Mouse (Mus musculus): ENCODE data around the gene Rab11fip3. TPM values are rescaled to one million over a fixed set of nuclear protein-coding genes. Genes with fewer than 3 reads are reported as not detected.

Rab11fip3 gene
- polyA plus RNA-seq, 1 experiment from 2014 or later = 30.4 TPM

DNA sequence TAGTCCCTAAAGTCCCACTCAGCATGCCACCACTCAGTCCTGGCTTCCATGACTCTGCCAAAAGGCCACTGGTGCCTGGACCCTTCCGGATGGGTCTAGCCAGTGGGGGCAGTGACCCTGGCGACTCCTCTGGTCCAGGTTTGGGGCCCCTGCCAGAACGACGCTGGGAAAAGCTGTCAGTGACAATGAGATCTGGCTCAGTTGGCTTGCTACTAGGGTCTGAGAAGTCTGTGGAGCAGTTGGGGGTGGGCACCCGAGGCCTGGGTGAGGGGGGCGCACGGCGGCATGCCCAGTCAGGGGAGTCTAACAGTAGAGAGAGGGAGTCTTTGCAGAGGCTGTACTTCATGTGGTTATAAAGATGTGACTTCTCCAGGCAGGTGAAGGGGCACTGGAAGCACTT is 121.3 kb downstream of the Rab11fip3 start:
- no peak overlapping the region for H3K9ac ChIP-seq
- H3K4me2 ChIP-seq (replicated peaks) = no peak overlapping the region
- H3K27me3 ChIP-seq = peaks cover 35% of the 10 kb centered on the region
- H3K36me3 ChIP-seq = no peaks in the 10 kb centered on the region
- H3K4me3 ChIP-seq = no peak overlapping the region
- peaks cover 15% of the 10 kb centered on the region; the same call in 1 of the 2 replicates for H3K4me1 ChIP-seq
- 83% methylated on average over 8 of the region's 8 CpGs for WGBS
- no peak for ATAC-seq (ENCODE audit: insufficient number of reproducible peaks, insufficient read depth, low FRiP score, low TSS enrichment)
- no peak overlapping the region for H3K27ac ChIP-seq
- H3K9me3 ChIP-seq = no peaks in the 10 kb centered on the region

DNA sequence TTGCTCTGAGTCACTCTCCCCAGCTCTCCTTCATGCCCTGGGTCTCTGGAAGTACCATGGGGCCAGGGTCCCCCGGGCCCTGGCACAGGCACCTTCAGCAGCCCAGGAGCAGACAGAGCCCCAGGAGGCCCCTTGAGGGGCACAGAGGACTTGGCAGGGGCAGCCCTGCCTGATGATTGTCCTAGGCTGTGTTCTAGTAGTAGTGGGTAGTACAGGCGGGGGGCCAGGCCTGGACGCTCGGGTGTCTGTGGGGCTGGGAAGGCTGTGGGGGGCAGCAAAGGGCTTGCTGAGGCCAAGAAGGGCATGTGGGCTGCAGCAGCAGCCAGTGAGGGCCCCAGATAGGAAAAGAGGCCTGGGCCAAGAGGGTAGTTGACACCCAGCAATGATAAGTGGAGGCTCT is 121.8 kb downstream of the Rab11fip3 start:
- 87% methylated on average over 4 of the region's 4 CpGs for WGBS

DNA sequence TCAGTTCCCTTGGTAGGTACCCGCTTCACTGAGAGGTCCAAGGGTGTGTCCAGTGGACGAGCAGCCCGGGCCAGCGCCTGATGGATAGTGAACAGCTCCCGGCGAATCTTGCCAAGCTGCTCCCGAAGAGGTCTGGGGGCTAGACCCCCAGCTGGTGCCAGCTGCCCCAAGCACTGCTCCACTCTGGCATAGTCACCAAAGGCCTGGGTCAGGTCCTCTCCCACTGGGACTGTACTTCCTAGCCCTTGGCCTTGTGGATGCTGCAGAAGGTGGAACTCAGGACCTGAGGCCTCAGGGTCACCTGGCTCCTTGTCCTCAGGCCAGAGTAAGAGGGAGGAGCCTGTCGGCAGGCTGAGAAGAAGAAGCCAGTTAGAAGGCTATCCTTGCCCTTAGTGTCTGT is 122.5 kb downstream of the Rab11fip3 start:
- H3K27ac ChIP-seq = no peak overlapping the region
- no peak overlapping the region for H3K4me3 ChIP-seq
- peaks cover 24% of the 10 kb centered on the region for H3K27me3 ChIP-seq
- WGBS = 82% methylated on average over 8 of the region's 8 CpGs
- H3K36me3 ChIP-seq = no peaks in the 10 kb centered on the region
- ATAC-seq (ENCODE audit: insufficient number of reproducible peaks, insufficient read depth, low FRiP score, low TSS enrichment) = no peak
- H3K4me2 ChIP-seq (replicated peaks) = no peak overlapping the region
- H3K9me3 ChIP-seq = no peaks in the 10 kb centered on the region
- peaks cover 12% of the 10 kb centered on the region; the same call in 1 of the 2 replicates for H3K4me1 ChIP-seq
- no peak overlapping the region for H3K9ac ChIP-seq

More for the DNA sequence above, 121.8 kb downstream of the Rab11fip3 start:
- Histone ChIP-seq H3K27ac (no peak overlapping the region), H3K4me1 (peaks cover 15% of the 10 kb centered on the region; the same call in 1 of the 2 replicates), H3K27me3 (peaks cover 31% of the 10 kb centered on the region), H3K4me3 (no peak overlapping the region), H3K36me3 (no peaks in the 10 kb centered on the region), H3K9me3 (no peaks in the 10 kb centered on the region), H3K4me2 (replicated peaks) (no peak overlapping the region), H3K9ac (no peak overlapping the region)
- ATAC-seq (ENCODE audit: insufficient number of reproducible peaks, insufficient read depth, low FRiP score, low TSS enrichment) = no peak

DNA sequence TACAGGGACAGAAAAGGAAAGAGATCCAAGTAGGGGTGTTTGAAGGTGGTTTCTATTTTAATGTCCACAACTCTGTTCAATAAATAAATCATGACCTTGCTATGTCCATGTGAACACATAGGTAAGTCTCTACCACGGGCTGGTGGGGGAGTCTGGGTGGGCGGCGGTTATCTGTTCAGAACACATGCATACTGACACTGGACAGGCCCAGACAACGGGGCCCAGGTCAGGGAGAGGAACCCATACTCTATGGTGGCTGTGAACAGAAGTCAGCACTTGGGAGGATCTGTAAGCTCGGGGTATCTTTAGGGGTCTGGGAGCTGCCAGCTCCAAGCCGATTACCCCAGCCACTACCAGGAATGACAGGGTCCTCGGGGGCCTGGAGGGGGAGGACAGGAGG is 123.0 kb downstream of the Rab11fip3 start:
- H3K27ac ChIP-seq = no peak overlapping the region
- no peaks in the 10 kb centered on the region for H3K36me3 ChIP-seq
- H3K4me3 ChIP-seq = no peak overlapping the region
- H3K4me2 ChIP-seq (replicated peaks) = no peak overlapping the region
- WGBS = 72% methylated on average over 7 of the region's 7 CpGs
- H3K27me3 ChIP-seq = peaks cover 18% of the 10 kb centered on the region
- no peak for ATAC-seq (ENCODE audit: insufficient number of reproducible peaks, insufficient read depth, low FRiP score, low TSS enrichment)
- H3K4me1 ChIP-seq = peaks cover 7% of the 10 kb centered on the region; the same call in 1 of the 2 replicates
- no peak overlapping the region for H3K9ac ChIP-seq
- H3K9me3 ChIP-seq = no peaks in the 10 kb centered on the region

DNA sequence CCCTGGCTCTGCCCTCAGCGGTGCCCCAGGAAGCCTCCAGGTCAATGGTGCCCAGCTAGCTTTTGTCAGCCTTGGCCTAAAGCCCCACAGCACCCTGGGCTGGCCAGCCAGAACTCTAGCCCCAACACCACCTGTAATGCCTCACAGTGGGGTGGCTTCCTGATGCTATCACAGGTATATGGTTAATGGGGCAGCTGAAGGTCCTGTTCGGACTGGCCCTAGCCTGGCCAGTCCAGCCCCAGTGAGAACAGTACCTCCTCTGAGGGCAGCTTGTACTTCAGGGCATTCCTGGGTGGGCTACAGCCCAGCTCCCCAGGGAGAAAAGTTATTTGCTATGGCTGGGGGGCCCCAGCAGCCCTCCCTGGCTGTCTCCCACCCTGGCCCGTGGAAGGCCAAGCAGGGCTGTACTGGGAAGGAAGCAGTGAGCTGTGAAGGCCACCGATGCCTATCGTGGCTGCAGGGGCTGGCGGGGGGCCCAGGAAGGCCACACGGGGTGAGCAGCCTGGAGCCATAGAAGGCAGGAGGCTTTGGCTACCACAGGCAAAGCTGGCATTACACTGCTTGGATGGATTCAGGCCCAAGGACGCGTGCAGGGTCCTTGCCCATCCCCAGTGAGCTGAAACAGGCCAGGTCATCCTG is 123.7 kb downstream of the Rab11fip3 start:
- Histone ChIP-seq H3K4me1 (peaks cover 8% of the 10 kb centered on the region), H3K9ac (no peak overlapping the region)
- ATAC-seq (ENCODE audit: insufficient number of reproducible peaks, insufficient read depth, low FRiP score, low TSS enrichment) = no peak

DNA sequence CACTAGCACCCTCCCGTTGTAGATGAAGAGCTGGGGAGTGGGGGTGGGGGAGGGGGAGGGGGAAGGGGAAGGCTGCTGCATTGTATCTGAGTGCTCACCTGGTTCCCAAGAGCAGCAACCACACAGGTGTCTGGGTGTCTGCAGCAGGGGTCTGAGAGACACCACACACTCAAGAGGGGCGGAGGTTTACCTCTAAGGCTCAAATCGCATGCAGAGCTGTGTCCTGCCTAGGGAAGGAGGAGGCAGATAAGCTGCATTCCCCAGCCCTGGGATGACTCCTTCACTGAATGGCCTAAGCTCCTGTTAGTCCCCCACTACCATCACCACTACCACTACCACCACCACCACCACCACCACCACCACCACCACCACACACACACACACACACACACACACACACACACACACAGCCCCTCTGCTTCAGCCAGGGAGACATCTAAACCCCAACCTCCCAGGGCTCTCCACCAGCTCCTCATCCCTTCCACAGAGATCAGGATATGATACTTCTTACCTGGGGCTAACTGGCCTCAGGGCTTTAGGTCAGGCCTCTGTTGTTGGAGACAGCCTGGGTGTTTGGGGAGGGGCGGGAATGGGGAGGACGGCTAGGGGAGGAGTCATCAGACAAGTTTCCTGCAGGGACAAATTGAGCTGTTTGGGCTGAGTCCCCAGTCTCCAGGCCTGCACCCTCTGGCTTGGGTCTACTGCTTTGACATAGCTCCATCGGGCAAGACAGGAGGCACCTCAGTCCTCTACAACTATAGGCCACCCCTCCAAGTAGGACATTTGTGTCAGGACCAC is 124.8 kb downstream of the Rab11fip3 start, which contains the start of the genes Pigq and Nhlrc4:
Gene Pigq, minus strand, starts transcription at position 571 of the 798 bp plus-strand sequence.
Gene Nhlrc4, minus strand, starts transcription at position 596 of the 798 bp plus-strand sequence.
- Histone ChIP-seq H3K36me3 (no peaks in the 10 kb centered on the region), H3K9ac (peak within 1 kb of the TSS; percentile 19; the same call in 1 of the 2 replicates), H3K27me3 (peaks cover under 1% of the 10 kb centered on the region; the same call in 1 of the 2 replicates), H3K27ac (no peak within 1 kb of the TSS), H3K4me3 (no peak within 1 kb of the TSS), H3K4me2 (replicated peaks) (no peak within 1 kb of the TSS), H3K4me1 (peaks cover 18% of the 10 kb centered on the region), H3K9me3 (no peaks in the 10 kb centered on the region)
- no peak for ATAC-seq (ENCODE audit: insufficient number of reproducible peaks, insufficient read depth, low FRiP score, low TSS enrichment)
- WGBS = 50% methylated on average over 6 of the region's 6 CpGs

More for the DNA sequence above, 123.7 kb downstream of the Rab11fip3 start:
- no peaks in the 10 kb centered on the region for H3K36me3 ChIP-seq
- H3K4me2 ChIP-seq (replicated peaks) = no peak overlapping the region
- H3K4me3 ChIP-seq = no peak overlapping the region
- no peak overlapping the region for H3K27ac ChIP-seq
- peaks cover 11% of the 10 kb centered on the region for H3K27me3 ChIP-seq
- 60% methylated on average over 9 of the region's 9 CpGs for WGBS
- H3K9me3 ChIP-seq = no peaks in the 10 kb centered on the region

DNA sequence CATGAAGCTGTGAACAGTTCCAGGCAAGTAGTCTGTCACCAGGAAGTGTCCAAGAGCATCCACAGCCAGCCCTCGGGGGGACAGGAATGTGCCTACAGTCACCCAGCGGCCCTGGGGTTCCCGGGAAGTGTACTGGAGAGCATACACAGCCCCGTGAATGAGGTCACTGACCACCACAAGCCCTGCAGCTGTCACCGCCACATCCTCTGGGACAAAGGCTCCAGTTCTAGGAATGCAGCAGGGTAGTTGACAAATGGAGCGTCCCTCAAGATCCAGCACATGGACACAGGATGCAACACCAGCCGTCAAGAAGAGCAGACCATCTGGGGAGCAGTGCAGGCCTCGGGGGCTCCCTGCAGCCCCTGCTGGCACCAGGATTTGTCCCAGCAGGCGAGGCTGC is 125.6 kb downstream of the Rab11fip3 start:
- Histone ChIP-seq H3K27ac (no peak overlapping the region), H3K9me3 (no peaks in the 10 kb centered on the region), H3K4me1 (peaks cover 20% of the 10 kb centered on the region), H3K36me3 (peaks cover 1% of the 10 kb centered on the region; the same call in 1 of the 2 replicates), H3K4me3 (no peak overlapping the region), H3K4me2 (replicated peaks) (no peak overlapping the region), H3K9ac (no peak overlapping the region), H3K27me3 (no peaks in the 10 kb centered on the region)
- no peak for ATAC-seq (ENCODE audit: insufficient number of reproducible peaks, insufficient read depth, low FRiP score, low TSS enrichment)
- WGBS = 75% methylated on average over 9 of the region's 9 CpGs

DNA sequence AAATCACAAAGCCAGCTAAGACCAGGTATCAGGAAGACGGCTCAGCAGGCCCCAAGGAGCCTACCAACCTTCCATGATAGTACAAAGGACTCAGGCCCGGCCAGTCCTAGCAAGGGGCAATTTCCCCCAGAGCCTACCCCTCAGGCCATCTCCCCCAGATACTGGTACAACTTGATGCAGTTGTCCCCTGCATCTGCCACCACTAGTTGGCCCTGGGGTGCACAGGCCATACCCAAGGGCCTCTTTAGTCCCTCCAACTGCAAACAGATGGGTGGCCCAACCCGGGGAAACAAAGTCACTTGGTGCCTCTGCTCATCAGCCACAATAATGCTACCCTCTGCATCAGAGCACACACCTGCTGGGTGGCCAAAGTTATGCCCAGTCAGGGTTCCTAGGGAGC is 126.1 kb downstream of the Rab11fip3 start:
- Histone ChIP-seq H3K4me3 (no peak overlapping the region), H3K4me1 (peaks cover 20% of the 10 kb centered on the region), H3K9ac (no peak overlapping the region), H3K27me3 (no peaks in the 10 kb centered on the region), H3K36me3 (peaks cover 3% of the 10 kb centered on the region; the same call in 1 of the 2 replicates), H3K4me2 (replicated peaks) (no peak overlapping the region), H3K27ac (no peak overlapping the region), H3K9me3 (no peaks in the 10 kb centered on the region)
- no peak for ATAC-seq (ENCODE audit: insufficient number of reproducible peaks, insufficient read depth, low FRiP score, low TSS enrichment)
- 78% methylated on average over 3 of the region's 3 CpGs for WGBS

DNA sequence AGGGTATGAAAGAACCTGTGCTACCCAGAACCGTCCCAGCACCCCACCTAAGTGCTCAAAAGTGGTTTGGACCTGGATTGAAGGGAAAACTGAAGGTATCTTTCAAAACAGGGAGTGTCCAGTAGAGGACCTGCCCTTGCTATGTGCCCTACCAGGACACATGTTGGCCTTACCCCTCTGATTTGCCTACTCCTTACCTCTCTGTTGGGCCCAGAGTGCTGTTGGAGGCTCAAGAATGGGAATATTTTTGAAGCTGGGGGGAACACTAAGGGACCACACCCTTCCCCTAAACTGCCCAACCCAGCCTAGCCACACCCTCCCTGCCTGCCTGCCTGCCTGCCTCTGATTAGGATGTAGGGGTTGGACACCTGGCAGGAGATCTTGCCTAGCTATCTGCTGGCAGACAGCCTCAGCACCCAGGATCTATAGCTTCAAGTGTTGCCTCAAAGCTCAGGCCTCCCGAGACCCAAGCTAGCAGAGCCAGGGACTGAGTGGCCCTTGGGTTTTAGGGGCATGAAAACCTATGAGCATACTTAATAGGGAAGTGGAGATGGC is 126.7 kb downstream of the Rab11fip3 start:
- H3K4me1 ChIP-seq = peaks cover 20% of the 10 kb centered on the region
- no peak overlapping the region for H3K9ac ChIP-seq
- H3K27ac ChIP-seq = no peak overlapping the region
- 86% methylated on average over 2 of the region's 2 CpGs for WGBS
- H3K4me2 ChIP-seq (replicated peaks) = peak overlapping the region; percentile 65; the same call in 1 of the 2 replicates
- no peaks in the 10 kb centered on the region for H3K27me3 ChIP-seq
- H3K36me3 ChIP-seq = peaks cover 4% of the 10 kb centered on the region; the same call in 1 of the 2 replicates
- peak overlapping the region; percentile 81 for H3K4me3 ChIP-seq
- ATAC-seq (ENCODE audit: insufficient number of reproducible peaks, insufficient read depth, low FRiP score, low TSS enrichment) = no peak
- no peaks in the 10 kb centered on the region for H3K9me3 ChIP-seq

DNA sequence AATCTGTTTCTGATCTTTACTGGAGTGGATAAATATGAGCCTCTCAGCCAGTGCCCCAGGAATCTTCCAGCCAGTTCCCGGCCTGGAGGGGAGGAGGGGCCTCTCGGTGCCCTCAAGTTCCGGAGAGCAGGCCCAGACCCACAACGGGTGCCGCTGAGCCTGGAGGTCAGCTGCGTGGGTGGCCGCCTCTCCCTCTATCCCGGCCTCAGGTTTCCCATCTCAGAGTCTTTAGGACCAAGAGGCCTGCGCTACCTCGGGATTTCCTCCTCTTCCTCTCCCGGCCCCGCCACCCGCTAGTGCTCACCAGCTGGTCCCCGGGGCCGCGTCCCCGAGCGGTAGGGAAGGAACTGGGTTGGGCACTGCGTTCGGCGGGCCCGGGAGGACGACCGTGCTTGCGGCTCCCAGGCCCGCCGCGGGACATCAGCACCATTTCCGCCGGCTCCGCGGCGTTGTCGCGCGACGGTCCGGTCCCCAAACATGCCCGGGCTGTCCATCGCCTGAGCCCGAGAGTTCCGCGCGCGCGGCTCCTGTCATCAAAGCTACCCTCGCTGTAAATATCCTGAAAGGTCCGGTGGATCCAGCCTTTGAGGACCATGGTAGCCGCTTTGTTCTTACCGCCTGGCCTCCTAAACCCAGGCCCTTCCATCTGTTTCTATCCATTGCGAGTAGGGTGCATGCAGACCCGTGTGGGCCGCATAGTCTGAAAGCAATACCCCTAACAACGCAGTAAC is 127.7 kb downstream of the Rab11fip3 start:
- Histone ChIP-seq H3K27me3 (no peaks in the 10 kb centered on the region), H3K27ac (peak overlapping the region; percentile 93), H3K36me3 (peaks cover 14% of the 10 kb centered on the region), H3K9ac (peak overlapping the region; percentile 93), H3K9me3 (no peaks in the 10 kb centered on the region), H3K4me1 (peaks cover 20% of the 10 kb centered on the region), H3K4me2 (replicated peaks) (peak overlapping the region; percentile 65), H3K4me3 (peak overlapping the region; percentile 81)
- WGBS = 3% methylated on average over 54 of the region's 54 CpGs
- ATAC-seq (ENCODE audit: insufficient number of reproducible peaks, insufficient read depth, low FRiP score, low TSS enrichment) = peak; percentile 44; the same call in 1 of the 2 replicates

Data from embryonic facial prominence, embryonic 12.5 days (tissue).